Mouse (Mus musculus) intestine, embryonic 14.5 days (tissue): ENCODE data around the gene Aox3. TPM values are rescaled to one million over a fixed set of nuclear protein-coding genes. Genes with fewer than 3 reads are reported as not detected.

Experiments used
- ATAC-seq: fragments of 200-750 bp; cut with Nextera tagmentation; replicated peaks from 2 replicates; pipeline ENCODE4 v1.8.0; 2017; ENCODE audit warnings: low read depth, moderate number of reproducible peaks, moderate TSS enrichment, moderate library complexity; ENCODE audit not compliant: low FRiP score, low TSS enrichment
- DNase-seq: peaks from one replicate; pipeline ENCODE4 v3.0.0-alpha.2; 2018; ENCODE audit warnings: low spot score
- H3K27ac ChIP-seq: fragments of 300-500 bp; sonication (generic); 2 replicates; pipeline ENCODE4 v1.5.1; 2014; ENCODE audit warnings: low read depth, mild to moderate bottlenecking, control low read depth
- H3K27me3 ChIP-seq: fragments of 300-500 bp; sonication (generic); replicated peaks from 2 replicates; pipeline ENCODE4 v1.6.1; 2014; ENCODE audit warnings: low read length, control low read depth; ENCODE audit not compliant: control insufficient read depth, insufficient read depth
- H3K36me3 ChIP-seq: fragments of 300-500 bp; sonication (generic); 2 replicates; pipeline ENCODE4 v1.6.1; 2014; ENCODE audit warnings: low read length, control low read depth; ENCODE audit not compliant: control insufficient read depth, insufficient read depth
- H3K4me1 ChIP-seq: fragments of 300-500 bp; sonication (generic); replicated peaks from 2 replicates; pipeline ENCODE4 v1.6.1; 2014; ENCODE audit warnings: low read length, control low read depth, mixed read lengths; ENCODE audit not compliant: control insufficient read depth, insufficient read depth
- H3K4me2 ChIP-seq: fragments of 300-500 bp; sonication (generic); 2 replicates; pipeline ENCODE4 v1.6.1; 2014; ENCODE audit warnings: low read length
- H3K4me3 ChIP-seq: fragments of 300-500 bp; sonication (generic); 2 replicates; pipeline ENCODE4 v1.5.1; 2014; ENCODE audit warnings: low read depth, low read length, control low read depth, mixed read lengths
- H3K9ac ChIP-seq: fragments of 300-500 bp; sonication (generic); 2 replicates; pipeline ENCODE4 v1.6.1; 2014; ENCODE audit warnings: mild to moderate bottlenecking, low read length
- H3K9me3 ChIP-seq: fragments of 300-500 bp; sonication (generic); 2 replicates; pipeline ENCODE4 v1.6.1; 2016; ENCODE audit warnings: low read length, control low read depth; ENCODE audit not compliant: control insufficient read depth
- WGBS: fragments of 180-500 bp; shearing (Covaris S2); extraction: QIAGEN DNeasy Blood & Tissue Kit; methylation state at CpG from one replicate; pipeline ENCODE4 v1.1.7; 2014; 5-methylcytosine and 5-hydroxymethylcytosine counted together
- polyA plus RNA-seq: library from polyadenylated mRNA; unstranded; fragments of >200 nt; fragmentation: Nextera tagmentation; extraction: Ambion mirVana; gene quantifications from 2 replicates; pipeline ENCODE4 v1.2.1, GENCODE M21; 2014

Aox3 gene
- 0.42 and 0.46 TPM in 2 replicates for polyA plus RNA-seq

- DNase-seq (peak; percentile 76), ATAC-seq (no peak)
- Histone ChIP-seq H3K9me3 (no peaks in the 10 kb centered on the region), H3K36me3 (no peaks in the 10 kb centered on the region), H3K4me3 (no peak within 1 kb of the TSS), H3K27me3 (no peaks in the 10 kb centered on the region), H3K4me1 (0 out of 2 replicates have a peak, but pooled peaks cover 3% of the 10 kb centered on the region), H3K27ac (no peak within 1 kb of the TSS), H3K4me2 (peak within 1 kb of the TSS; percentile 33; the same call in 1 of the 2 replicates), H3K9ac (no peak within 1 kb of the TSS)
- 18% methylated on average over 11 of the region's 11 CpGs for WGBS
These were observed at the start of gene Aox3 for GRCm38 (mm10) chr1:58112880-58113279. TSS of gene Aox3 (plus strand) at chr1:58113130.

- H3K9me3 ChIP-seq: no peaks in the 10 kb centered on the region
- H3K4me2 ChIP-seq: no peak overlapping the region
- no peak for ATAC-seq
- H3K27me3 ChIP-seq: no peaks in the 10 kb centered on the region
- H3K27ac ChIP-seq: no peak overlapping the region
- H3K4me1 ChIP-seq: no peaks in the 10 kb centered on the region
- no peak for DNase-seq
- no peak overlapping the region for H3K4me3 ChIP-seq
- WGBS: 85% methylated on average over 5 of the region's 5 CpGs
- H3K36me3 ChIP-seq: no peaks in the 10 kb centered on the region
- H3K9ac ChIP-seq: no peak overlapping the region
These were observed 47.8 kb upstream of the Aox3 start for GRCm38 (mm10) chr1:58065151-58065550.

- Histone ChIP-seq H3K9me3 (no peaks in the 10 kb centered on the region), H3K4me3 (no peak overlapping the region), H3K9ac (no peak overlapping the region), H3K27me3 (no peaks in the 10 kb centered on the region), H3K4me2 (no peak overlapping the region), H3K27ac (no peak overlapping the region), H3K4me1 (no peaks in the 10 kb centered on the region), H3K36me3 (no peaks in the 10 kb centered on the region)
- ATAC-seq: no peak
- no peak for DNase-seq
- WGBS: 67% methylated on average over 3 of the region's 3 CpGs
These were observed 47.3 kb upstream of the Aox3 start for GRCm38 (mm10) chr1:58065606-58066005.

GRCm38 (mm10) chr1:58069181-58069580 lies 43.7 kb upstream of the Aox3 start:
- Histone ChIP-seq H3K9ac (no peak overlapping the region), H3K4me2 (no peak overlapping the region), H3K27ac (no peak overlapping the region), H3K4me3 (no peak overlapping the region), H3K9me3 (no peaks in the 10 kb centered on the region), H3K4me1 (no peaks in the 10 kb centered on the region), H3K27me3 (no peaks in the 10 kb centered on the region), H3K36me3 (no peaks in the 10 kb centered on the region)
- WGBS: 79% methylated on average over 6 of the region's 6 CpGs
- DNase-seq (no peak), ATAC-seq (no peak)

GRCm38 (mm10) chr1:58070091-58070490 lies 42.8 kb upstream of the Aox3 start:
- DNase-seq (no peak), ATAC-seq (no peak)
- H3K27me3 ChIP-seq: no peaks in the 10 kb centered on the region
- H3K27ac ChIP-seq: no peak overlapping the region
- H3K4me2 ChIP-seq: no peak overlapping the region
- H3K9ac ChIP-seq: no peak overlapping the region
- no peaks in the 10 kb centered on the region for H3K9me3 ChIP-seq
- H3K36me3 ChIP-seq: no peaks in the 10 kb centered on the region
- no peak overlapping the region for H3K4me3 ChIP-seq
- 91% methylated on average over 11 of the region's 11 CpGs for WGBS
- H3K4me1 ChIP-seq: no peaks in the 10 kb centered on the region

- no peak overlapping the region for H3K4me2 ChIP-seq
- no peak overlapping the region for H3K27ac ChIP-seq
- no peaks in the 10 kb centered on the region for H3K36me3 ChIP-seq
- H3K9me3 ChIP-seq: no peaks in the 10 kb centered on the region
- ATAC-seq (no peak), DNase-seq (no peak)
- H3K27me3 ChIP-seq: no peaks in the 10 kb centered on the region
- no peaks in the 10 kb centered on the region for H3K4me1 ChIP-seq
- H3K4me3 ChIP-seq: no peak overlapping the region
- H3K9ac ChIP-seq: no peak overlapping the region
- WGBS: 87% methylated on average over 9 of the region's 9 CpGs
These were observed 41.9 kb upstream of the Aox3 start for GRCm38 (mm10) chr1:58071006-58071405.

- Histone ChIP-seq H3K9ac (no peak overlapping the region), H3K4me3 (no peak overlapping the region), H3K36me3 (no peaks in the 10 kb centered on the region), H3K27me3 (no peaks in the 10 kb centered on the region), H3K9me3 (no peaks in the 10 kb centered on the region), H3K27ac (no peak overlapping the region), H3K4me1 (no peaks in the 10 kb centered on the region), H3K4me2 (no peak overlapping the region)
- no peak for DNase-seq
- 87% methylated on average over 1 of the region's 1 CpGs for WGBS
- no peak for ATAC-seq
These were observed 41.4 kb upstream of the Aox3 start for GRCm38 (mm10) chr1:58071509-58071908.

- Histone ChIP-seq H3K4me3 (no peak overlapping the region), H3K9me3 (no peaks in the 10 kb centered on the region), H3K4me2 (no peak overlapping the region), H3K27ac (no peak overlapping the region), H3K27me3 (no peaks in the 10 kb centered on the region), H3K9ac (no peak overlapping the region), H3K36me3 (no peaks in the 10 kb centered on the region), H3K4me1 (no peaks in the 10 kb centered on the region)
- 74% methylated on average over 2 of the region's 2 CpGs for WGBS
- ATAC-seq (no peak), DNase-seq (no peak)
These were observed 40.5 kb upstream of the Aox3 start for GRCm38 (mm10) chr1:58072416-58072815.

GRCm38 (mm10) chr1:58072991-58073730 lies 39.8 kb upstream of the Aox3 start:
- no peaks in the 10 kb centered on the region for H3K4me1 ChIP-seq
- H3K9me3 ChIP-seq: no peaks in the 10 kb centered on the region
- 74% methylated on average over 12 of the region's 12 CpGs for WGBS
- no peak overlapping the region for H3K27ac ChIP-seq
- no peak for ATAC-seq
- DNase-seq: no peak
- no peak overlapping the region for H3K9ac ChIP-seq
- no peak overlapping the region for H3K4me3 ChIP-seq
- H3K4me2 ChIP-seq: no peak overlapping the region
- H3K36me3 ChIP-seq: no peaks in the 10 kb centered on the region
- H3K27me3 ChIP-seq: no peaks in the 10 kb centered on the region
